Mouse (Mus musculus): ENCODE data around the gene Bricd5. TPM values are rescaled to one million over a fixed set of nuclear protein-coding genes. Genes with fewer than 3 reads are reported as not detected.

Gene Bricd5
- polyA plus RNA-seq, 1 experiment from 2014 or later = 0.92 TPM

DNA sequence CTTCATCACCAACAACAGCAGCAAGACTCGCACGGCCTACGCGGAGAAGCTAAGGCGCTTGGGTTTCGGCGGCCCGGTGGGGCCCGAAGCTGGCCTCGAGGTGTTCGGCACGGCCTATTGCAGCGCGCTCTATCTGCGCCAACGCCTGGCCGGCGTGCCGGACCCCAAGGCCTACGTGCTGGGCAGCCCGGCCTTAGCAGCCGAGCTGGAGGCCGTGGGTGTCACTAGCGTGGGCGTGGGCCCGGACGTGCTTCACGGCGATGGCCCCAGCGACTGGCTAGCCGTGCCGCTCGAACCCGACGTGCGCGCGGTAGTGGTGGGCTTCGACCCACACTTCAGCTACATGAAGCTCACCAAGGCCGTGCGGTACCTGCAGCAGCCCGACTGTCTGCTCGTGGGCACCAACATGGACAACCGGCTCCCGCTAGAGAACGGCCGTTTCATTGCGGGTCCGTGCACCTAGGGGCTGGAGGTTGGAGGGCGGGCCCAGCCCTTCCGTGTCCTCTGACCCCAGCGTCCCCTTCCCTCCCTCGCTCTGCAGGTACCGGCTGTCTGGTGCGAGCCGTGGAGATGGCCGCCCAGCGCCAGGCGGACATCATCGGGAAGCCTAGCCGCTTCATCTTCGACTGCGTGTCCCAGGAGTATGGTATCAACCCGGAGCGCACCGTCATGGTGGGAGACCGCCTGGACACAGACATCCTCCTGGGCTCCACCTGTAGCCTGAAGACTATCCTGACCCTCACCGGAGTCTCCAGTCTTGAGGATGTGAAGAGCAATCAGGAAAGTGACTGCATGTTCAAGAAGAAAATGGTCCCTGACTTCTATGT is 2.8 kb upstream of the Bricd5 start:
- Histone ChIP-seq H3K9ac (replicated peaks; ENCODE audit: low read depth, low read length) (peak overlapping the region; percentile 74), H3K4me3 (replicated peaks; ENCODE audit: low read length) (peak overlapping the region; percentile 76), H3K9me3 (ENCODE audit: control insufficient read depth, low read length) (no peaks in the 10 kb centered on the region), H3K4me2 (ENCODE audit: low read length) (peak overlapping the region; percentile 97), H3K36me3 (ENCODE audit: control insufficient read depth, insufficient read depth) (peaks cover 5% of the 10 kb centered on the region), H3K4me1 (replicated peaks; ENCODE audit: control insufficient read depth, insufficient read depth, low read length) (peaks cover 25% of the 10 kb centered on the region), H3K27me3 (replicated peaks; ENCODE audit: control insufficient read depth, insufficient read depth, low read length) (no peaks in the 10 kb centered on the region), H3K27ac (ENCODE audit: low read length) (peak overlapping the region; percentile 41)
- WGBS = under 1% methylated on average over 65 of the region's 68 CpGs
- ATAC-seq = peak; percentile 14

DNA sequence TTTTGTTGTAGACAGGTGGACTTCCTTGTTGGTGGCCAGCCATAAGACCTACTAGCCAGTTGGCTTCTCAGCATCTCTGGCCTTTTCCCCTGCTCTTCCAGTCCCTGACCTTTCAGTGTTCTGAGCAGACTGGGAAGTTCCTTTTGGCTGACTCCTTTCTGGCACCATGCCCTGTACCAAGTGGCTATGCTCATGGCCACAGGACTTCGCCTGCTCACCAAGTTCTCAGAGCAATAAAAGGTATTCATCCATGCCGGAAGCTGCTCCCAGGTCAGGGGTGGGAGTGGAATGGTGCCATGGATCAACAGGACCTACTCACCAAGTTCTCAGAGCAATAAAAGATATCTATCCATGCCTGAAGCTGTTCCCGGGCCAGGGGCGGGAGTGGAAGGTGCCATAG is 1.2 kb upstream of the Bricd5 start:
- Histone ChIP-seq H3K9me3 (ENCODE audit: control insufficient read depth, low read length) (no peaks in the 10 kb centered on the region), H3K4me3 (replicated peaks; ENCODE audit: low read length) (no peak overlapping the region), H3K9ac (replicated peaks; ENCODE audit: low read depth, low read length) (no peak overlapping the region; the same call in 1 of the 2 replicates), H3K36me3 (ENCODE audit: control insufficient read depth, insufficient read depth) (peaks cover 9% of the 10 kb centered on the region), H3K27me3 (replicated peaks; ENCODE audit: control insufficient read depth, insufficient read depth, low read length) (no peaks in the 10 kb centered on the region), H3K4me2 (ENCODE audit: low read length) (peak overlapping the region; percentile 97; the same call in 1 of the 2 replicates), H3K27ac (ENCODE audit: low read length) (no peak overlapping the region), H3K4me1 (replicated peaks; ENCODE audit: control insufficient read depth, insufficient read depth, low read length) (peaks cover 26% of the 10 kb centered on the region)
- ATAC-seq = no peak
- WGBS = 81% methylated on average over 4 of the region's 4 CpGs

DNA sequence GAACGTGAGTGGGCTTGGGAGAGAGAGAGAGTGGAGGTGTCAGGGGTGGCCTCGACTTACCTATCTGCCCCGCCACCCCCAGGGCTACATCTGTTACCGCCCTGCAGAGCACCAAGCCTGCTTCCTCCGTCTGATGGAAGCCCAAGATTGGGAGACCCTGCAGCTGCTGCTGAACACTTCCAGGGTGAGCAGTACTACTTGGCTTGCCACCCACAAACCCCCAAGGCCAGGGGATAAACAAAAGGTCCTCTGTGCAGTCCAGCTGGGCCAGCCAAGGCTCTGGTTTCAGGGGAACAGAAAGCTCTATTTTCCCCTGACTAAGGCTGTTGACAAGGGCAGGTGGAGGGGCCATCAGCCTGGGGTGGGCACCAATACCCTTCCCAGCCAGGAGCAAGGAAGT is 873 bp downstream of the Bricd5 start:
- 88% methylated on average over 5 of the region's 5 CpGs for WGBS
- H3K4me3 ChIP-seq (replicated peaks; ENCODE audit: low read length) = no peak overlapping the region
- no peaks in the 10 kb centered on the region for H3K27me3 ChIP-seq (replicated peaks; ENCODE audit: control insufficient read depth, insufficient read depth, low read length)
- peaks cover 38% of the 10 kb centered on the region for H3K4me1 ChIP-seq (replicated peaks; ENCODE audit: control insufficient read depth, insufficient read depth, low read length)
- H3K9me3 ChIP-seq (ENCODE audit: control insufficient read depth, low read length) = no peaks in the 10 kb centered on the region
- no peak overlapping the region for H3K4me2 ChIP-seq (ENCODE audit: low read length)
- H3K27ac ChIP-seq (ENCODE audit: low read length) = no peak overlapping the region
- peaks cover 9% of the 10 kb centered on the region for H3K36me3 ChIP-seq (ENCODE audit: control insufficient read depth, insufficient read depth)
- no peak for ATAC-seq
- H3K9ac ChIP-seq (replicated peaks; ENCODE audit: low read depth, low read length) = no peak overlapping the region

DNA sequence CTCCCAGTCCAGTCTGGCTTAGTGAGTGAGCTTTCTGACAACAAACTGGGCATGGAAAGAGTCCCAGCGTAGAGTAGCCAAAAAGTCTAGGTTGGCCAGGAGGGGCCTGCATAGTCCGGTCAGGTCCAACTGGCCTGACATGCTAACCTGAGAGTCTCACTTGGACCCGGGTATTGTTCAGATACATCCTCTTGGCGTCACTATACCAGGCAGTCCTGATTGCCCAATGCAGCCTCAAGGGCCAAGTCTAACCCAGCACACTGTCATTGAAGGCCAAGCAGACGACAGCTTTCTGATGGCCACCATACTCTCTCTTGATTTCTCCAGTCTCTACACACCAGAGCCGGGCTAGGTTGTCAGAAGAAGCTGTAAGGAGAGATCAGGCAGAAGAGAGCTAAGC is 1.9 kb downstream of the Bricd5 start:
- H3K4me1 ChIP-seq (replicated peaks; ENCODE audit: control insufficient read depth, insufficient read depth, low read length) = peaks cover 35% of the 10 kb centered on the region
- H3K4me3 ChIP-seq (replicated peaks; ENCODE audit: low read length) = no peak overlapping the region
- 90% methylated on average over 6 of the region's 6 CpGs for WGBS
- no peak overlapping the region for H3K9ac ChIP-seq (replicated peaks; ENCODE audit: low read depth, low read length)
- no peaks in the 10 kb centered on the region for H3K9me3 ChIP-seq (ENCODE audit: control insufficient read depth, low read length)
- H3K27me3 ChIP-seq (replicated peaks; ENCODE audit: control insufficient read depth, insufficient read depth, low read length) = no peaks in the 10 kb centered on the region
- ATAC-seq = no peak
- no peak overlapping the region for H3K4me2 ChIP-seq (ENCODE audit: low read length)
- H3K27ac ChIP-seq (ENCODE audit: low read length) = no peak overlapping the region
- peaks cover 9% of the 10 kb centered on the region for H3K36me3 ChIP-seq (ENCODE audit: control insufficient read depth, insufficient read depth)

DNA sequence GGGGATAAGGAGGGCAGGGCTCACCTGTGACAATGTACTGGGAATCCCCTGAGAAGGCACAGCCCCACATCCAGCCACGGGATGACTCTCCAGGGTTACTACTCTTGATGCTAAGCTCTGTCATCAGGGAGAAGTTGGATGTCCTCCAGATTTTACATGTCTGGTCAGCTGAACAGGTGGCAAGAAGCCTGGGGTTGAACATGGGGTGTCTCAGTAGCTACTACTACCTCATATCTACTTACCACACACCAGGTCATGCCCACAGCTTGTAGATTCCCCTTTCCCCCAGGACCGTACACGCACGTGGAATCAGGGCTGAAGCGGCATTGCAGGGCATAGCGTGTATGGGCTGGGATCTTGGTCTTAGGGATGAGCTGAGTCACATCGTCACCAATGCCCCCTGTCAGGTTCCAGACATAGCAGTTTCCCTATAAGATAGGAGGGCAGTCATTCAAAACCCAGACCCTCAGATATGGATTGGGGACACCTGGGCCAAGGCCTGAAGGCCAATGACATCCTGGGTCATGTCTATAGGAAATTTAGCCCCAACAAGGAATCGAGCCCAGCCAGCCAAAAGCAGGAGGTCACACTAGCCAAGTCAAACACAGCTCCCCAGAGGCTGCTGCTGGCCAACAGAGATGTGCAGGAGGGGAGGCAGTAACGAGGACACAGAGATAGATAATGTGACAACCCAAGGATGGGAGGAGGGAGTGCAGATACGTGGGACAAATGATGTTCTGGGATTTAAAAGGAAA is 2.5 kb downstream of the Bricd5 start:
- Histone ChIP-seq H3K4me3 (replicated peaks; ENCODE audit: low read length) (no peak overlapping the region), H3K9me3 (ENCODE audit: control insufficient read depth, low read length) (no peaks in the 10 kb centered on the region), H3K27me3 (replicated peaks; ENCODE audit: control insufficient read depth, insufficient read depth, low read length) (no peaks in the 10 kb centered on the region), H3K36me3 (ENCODE audit: control insufficient read depth, insufficient read depth) (peaks cover 9% of the 10 kb centered on the region), H3K27ac (ENCODE audit: low read length) (no peak overlapping the region), H3K4me2 (ENCODE audit: low read length) (no peak overlapping the region), H3K4me1 (replicated peaks; ENCODE audit: control insufficient read depth, insufficient read depth, low read length) (peaks cover 29% of the 10 kb centered on the region), H3K9ac (replicated peaks; ENCODE audit: low read depth, low read length) (no peak overlapping the region)
- no peak for ATAC-seq
- 90% methylated on average over 10 of the region's 10 CpGs for WGBS

DNA sequence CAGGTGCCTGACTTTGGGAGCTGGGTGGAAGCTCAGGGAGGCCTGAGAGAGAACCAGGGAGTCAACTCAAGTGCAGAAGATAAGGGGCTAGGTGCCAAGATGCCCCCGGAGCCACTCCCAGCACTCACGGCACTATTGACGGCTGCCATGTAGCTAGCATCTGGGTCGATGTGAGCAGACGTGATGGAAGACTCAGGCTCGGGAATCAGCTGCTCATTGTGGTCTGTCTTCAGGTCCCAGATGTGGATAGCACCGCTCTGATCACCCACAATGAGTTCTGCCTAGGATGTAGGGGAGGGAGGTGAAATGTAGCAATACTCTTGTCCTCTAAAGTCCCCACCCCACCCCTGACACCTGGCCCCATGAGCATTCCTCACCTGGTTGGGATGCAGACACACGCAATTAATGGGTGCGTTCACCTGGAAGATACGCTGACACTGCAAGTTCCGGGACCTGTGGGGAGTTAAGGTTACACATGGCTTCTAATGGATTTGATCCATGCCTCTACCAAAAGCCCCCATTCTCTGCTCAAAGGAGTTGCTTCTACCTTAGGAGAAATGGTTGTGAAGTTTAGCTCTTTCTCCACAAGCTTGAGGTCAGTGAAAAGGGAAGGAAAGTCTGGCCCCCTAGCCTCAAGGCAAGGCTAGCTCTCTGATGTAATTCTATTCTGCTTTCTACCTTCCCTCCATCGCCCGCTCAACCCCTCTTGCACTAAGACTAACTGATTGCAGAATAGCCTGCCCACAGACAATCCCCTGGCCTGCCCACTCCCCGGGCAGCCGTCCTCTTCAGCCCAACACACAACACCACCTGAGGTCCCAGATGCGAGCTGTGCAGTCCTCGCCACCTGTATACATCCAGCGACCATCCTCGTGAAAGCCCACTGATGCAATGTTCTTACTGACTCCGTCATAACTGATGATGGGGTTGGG is 3.6 kb downstream of the Bricd5 start:
- no peak for ATAC-seq
- Histone ChIP-seq H3K4me3 (replicated peaks; ENCODE audit: low read length) (no peak overlapping the region), H3K4me1 (replicated peaks; ENCODE audit: control insufficient read depth, insufficient read depth, low read length) (peaks cover 18% of the 10 kb centered on the region), H3K4me2 (ENCODE audit: low read length) (no peak overlapping the region), H3K9ac (replicated peaks; ENCODE audit: low read depth, low read length) (no peak overlapping the region), H3K27me3 (replicated peaks; ENCODE audit: control insufficient read depth, insufficient read depth, low read length) (no peaks in the 10 kb centered on the region), H3K9me3 (ENCODE audit: control insufficient read depth, low read length) (no peaks in the 10 kb centered on the region), H3K27ac (ENCODE audit: low read length) (no peak overlapping the region), H3K36me3 (ENCODE audit: control insufficient read depth, insufficient read depth) (peaks cover 9% of the 10 kb centered on the region)
- WGBS = 91% methylated on average over 20 of the region's 20 CpGs

DNA sequence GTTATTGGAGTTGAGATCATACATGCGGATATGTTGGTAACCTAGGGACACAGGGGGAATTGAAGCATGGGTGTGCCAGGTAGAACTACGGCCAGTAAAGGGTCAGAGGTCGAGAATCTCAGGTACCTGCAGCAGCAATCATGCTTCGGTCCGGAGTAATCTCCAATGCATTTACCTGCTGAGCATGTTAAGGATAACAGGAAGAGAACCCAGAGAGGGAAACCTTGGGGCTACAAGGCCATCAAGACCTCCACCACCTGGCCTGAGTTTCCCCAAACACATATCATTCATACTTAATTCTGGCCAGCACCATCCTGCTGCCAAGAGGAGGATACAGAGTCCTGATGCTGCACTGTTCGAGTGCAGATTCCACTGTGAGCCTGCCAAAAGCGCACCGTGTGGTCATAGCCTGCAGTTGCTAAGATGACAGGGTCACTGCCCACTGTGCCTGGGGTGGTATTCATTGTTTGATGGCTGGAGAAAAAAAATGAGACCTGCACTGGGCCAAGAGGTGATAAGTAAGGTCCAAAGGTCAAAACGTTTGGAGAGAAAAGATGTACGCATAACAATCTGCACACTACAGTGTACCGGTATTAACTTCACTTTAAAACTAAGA is 4.4 kb downstream of the Bricd5 start:
- Histone ChIP-seq H3K4me3 (replicated peaks; ENCODE audit: low read length) (peak overlapping the region; percentile 79), H3K27ac (ENCODE audit: low read length) (no peak overlapping the region; the same call in 1 of the 2 replicates), H3K4me2 (ENCODE audit: low read length) (peak overlapping the region; percentile 76), H3K9me3 (ENCODE audit: control insufficient read depth, low read length) (no peaks in the 10 kb centered on the region), H3K36me3 (ENCODE audit: control insufficient read depth, insufficient read depth) (peaks cover 9% of the 10 kb centered on the region), H3K9ac (replicated peaks; ENCODE audit: low read depth, low read length) (peak overlapping the region; percentile 93), H3K27me3 (replicated peaks; ENCODE audit: control insufficient read depth, insufficient read depth, low read length) (no peaks in the 10 kb centered on the region), H3K4me1 (replicated peaks; ENCODE audit: control insufficient read depth, insufficient read depth, low read length) (peaks cover 12% of the 10 kb centered on the region)
- peak; percentile 13 for ATAC-seq
- WGBS = 51% methylated on average over 11 of the region's 11 CpGs

DNA sequence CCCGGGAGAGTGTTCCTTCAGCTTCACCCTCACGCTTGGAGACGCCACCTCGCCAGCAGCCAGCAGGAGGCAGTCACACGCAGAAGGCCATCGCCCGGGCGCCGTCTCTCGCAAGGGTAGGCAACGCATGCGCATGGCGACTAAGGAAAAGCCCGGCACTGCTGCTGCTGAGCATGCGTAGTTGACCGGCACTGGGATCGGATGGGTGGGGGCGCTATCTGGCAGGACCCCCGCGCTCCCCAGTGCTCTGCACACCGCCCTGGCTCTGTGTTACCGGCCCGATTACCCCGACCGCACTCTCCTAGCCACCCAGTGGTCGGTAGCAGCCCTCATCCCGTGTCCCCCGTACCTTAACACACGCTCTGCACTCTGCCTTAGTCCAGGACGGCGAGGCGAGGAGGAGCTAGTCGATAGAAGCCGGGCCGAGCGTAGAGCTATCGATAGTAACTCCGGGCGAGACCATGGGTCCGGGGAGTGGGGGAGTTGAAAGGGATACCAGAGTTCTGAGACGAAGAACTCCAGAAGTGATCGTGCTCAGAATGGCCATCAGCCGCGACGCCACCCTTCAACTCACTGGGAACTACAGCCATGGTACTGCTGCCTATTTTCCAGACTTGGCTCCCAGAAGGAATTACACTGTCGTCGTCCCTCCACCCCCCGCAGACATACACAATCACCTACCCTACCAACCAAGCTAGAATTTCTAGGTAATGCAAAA is 5.1 kb downstream of the Bricd5 start, which contains the start of gene Mlst8:
Gene Mlst8 (minus strand): TSS at position 416 of the 718 bp plus-strand sequence.
- H3K4me2 ChIP-seq (ENCODE audit: low read length) = peak within 1 kb of the TSS; percentile 76
- H3K27ac ChIP-seq (ENCODE audit: low read length) = peak within 1 kb of the TSS; percentile 97
- peak; percentile 96 for ATAC-seq
- peak within 1 kb of the TSS; percentile 93 for H3K9ac ChIP-seq (replicated peaks; ENCODE audit: low read depth, low read length)
- no peaks in the 10 kb centered on the region for H3K27me3 ChIP-seq (replicated peaks; ENCODE audit: control insufficient read depth, insufficient read depth, low read length)
- WGBS = under 1% methylated on average over 48 of the region's 48 CpGs
- H3K9me3 ChIP-seq (ENCODE audit: control insufficient read depth, low read length) = no peaks in the 10 kb centered on the region
- H3K4me1 ChIP-seq (replicated peaks; ENCODE audit: control insufficient read depth, insufficient read depth, low read length) = peaks cover 12% of the 10 kb centered on the region
- peaks cover 9% of the 10 kb centered on the region for H3K36me3 ChIP-seq (ENCODE audit: control insufficient read depth, insufficient read depth)
- peak within 1 kb of the TSS; percentile 79 for H3K4me3 ChIP-seq (replicated peaks; ENCODE audit: low read length)

All from forebrain, embryonic 16.5 days (tissue).